Mouse (Mus musculus): ENCODE results near the gene Muc1.
"Not testable (repeated sequence)": the region's sequence is repeated elsewhere in the genome, so short reads cannot be mapped to it uniquely, and the experiment has no call there.

The Muc1 gene

DNA sequence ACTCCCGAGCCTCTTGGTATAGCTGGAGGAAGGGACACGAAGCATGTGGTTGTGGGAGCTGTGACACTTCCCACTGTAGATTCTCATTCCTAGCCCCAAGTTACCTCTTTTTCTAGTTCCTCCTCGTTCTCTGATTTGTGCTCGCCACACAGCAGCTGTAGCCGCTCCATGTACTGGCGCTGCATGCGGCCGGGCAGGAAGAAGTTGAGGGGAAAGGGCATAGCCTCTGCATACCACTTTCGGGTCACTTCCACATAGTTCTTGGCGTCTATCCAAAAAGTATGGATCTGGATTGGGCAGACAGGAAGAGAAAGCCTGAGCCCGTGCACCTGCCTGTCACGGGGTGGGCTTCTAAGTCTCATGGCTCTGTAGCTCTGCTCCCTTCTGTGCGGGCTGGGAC, 18.7 kb upstream of the Muc1 start:
- DNase-seq, result no peak

GRCm38 (mm10) chr3:89210731-89211130, 18.1 kb upstream of the Muc1 start:
- DNase-seq, result no peak

DNA sequence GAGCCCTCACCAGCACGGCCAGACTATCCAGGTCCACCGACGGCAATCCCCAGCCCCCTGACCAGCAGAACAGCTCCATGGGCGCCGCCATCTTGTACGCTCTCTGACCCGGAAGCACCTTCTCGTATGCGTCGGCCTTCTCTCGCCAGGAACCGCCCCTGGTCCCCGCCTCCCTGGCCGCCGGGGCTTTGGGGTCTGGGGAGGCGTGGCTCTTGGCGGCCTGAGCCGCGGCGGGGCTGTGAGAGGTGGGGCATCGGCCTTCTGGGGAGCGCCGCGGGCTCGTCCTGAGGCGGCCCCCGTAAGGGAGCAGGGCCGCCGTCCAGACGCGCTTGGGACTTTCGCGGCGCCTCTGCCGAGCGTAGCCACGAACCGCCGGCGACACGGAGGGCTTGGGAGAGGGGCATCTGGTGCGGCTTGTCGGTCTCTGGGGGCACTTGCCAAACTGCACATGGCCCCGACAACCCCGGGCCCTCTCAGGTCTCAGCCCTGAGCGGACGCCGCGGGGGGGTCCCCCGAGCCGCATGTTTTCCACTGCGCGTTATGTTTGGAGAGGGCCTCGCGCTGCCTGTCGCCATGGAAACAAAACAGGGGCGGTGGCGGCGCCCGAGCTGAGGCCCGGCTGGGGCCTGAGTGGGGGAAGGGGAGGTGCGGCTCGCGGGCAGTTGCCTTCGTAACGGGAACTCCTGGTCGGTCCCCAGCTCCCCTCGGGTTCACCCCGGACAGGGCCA, 14.9 kb upstream of the Muc1 start:
- peak; percentile 86 for DNase-seq

DNA sequence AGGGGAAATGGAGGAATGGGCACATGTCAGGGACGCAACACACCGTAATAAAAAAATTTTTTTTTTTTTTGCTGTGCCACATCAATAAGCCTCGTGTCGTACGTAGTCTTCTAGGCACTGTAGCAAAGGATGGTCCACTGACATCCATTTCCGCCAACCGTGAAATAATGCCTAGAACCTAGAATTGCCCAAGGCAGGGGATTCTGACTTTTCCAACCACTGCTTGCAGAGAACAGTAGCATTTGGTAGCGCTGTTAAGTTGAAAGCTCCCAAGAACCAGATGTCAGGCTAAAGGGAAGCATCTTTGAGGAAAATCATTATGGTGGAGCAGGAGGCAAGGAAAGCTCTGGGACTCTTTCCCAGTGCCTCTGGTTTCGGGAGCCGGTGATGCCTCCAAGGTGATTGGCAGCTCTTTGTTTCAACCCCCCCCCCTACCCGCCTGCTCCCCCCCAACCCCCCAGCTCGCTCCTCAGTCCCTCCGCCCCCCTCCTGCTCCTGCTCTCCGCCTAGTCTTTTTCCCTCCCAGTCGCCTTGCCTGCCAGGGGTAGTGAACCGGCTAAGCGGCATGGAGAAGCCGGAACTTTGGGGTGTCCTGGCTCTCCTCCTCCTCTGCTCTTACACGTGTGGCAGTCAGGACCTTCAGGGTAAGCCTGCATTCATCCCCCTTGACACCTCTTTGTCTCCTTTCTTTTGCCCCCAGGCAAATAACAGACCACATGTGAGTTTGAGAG, 14.0 kb upstream of the Muc1 start, which contains the start of gene Thbs3:
Gene Thbs3, plus strand, starts transcription at position 500 of the 731 bp plus-strand sequence.
- no peak for DNase-seq

- peak; percentile 86 for DNase-seq
These were observed 13.0 kb upstream of the Muc1 start for GRCm38 (mm10) chr3:89215853-89216252.

GRCm38 (mm10) chr3:89216407-89216806, 12.4 kb upstream of the Muc1 start:
- DNase-seq, result not testable (repeated sequence)

DNA sequence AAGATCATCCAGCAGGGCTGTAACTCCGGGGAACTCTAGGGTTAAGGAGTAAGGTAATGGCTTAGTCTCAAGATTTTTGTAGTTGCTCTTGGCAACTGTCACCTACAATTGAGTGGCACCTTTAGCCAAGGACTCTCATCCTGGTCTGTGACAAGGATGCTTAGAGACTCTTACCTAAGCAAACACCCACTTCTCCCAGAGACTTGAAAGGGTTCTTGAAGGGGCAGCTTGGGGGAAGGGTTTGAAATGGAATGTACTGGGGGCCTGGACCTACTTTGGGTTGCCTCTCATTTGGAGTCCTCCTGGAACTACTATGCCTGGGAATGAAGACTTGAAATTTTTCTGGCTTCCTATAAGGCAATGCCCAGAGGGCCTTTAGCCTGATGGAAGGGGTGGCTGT, 10.6 kb upstream of the Muc1 start:
- no peak for DNase-seq

- DNase-seq, result no peak
These were observed 9.3 kb upstream of the Muc1 start for GRCm38 (mm10) chr3:89219546-89219945.

DNA sequence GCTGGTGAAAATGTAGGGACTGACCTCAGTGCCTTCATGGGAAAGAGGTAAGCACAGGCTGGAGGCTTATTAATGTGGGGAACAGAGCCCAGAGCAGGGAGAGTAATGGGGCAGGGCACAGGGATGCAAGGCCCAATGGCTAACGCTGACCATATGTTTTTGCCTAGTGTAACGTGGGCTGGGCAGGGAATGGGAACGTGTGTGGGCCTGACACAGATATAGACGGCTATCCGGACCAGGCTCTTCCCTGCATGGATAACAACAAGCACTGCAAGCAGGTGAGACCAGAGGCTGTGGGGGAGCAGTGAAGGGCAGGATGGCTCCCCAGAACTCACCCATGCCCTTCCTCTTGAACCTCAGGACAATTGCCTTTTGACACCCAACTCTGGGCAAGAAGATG, 7.7 kb upstream of the Muc1 start:
- DNase-seq, result no peak

- DNase-seq, result no peak
These were observed 4.1 kb upstream of the Muc1 start for GRCm38 (mm10) chr3:89224796-89225195.

- DNase-seq, result no peak
These were observed 3.5 kb upstream of the Muc1 start for GRCm38 (mm10) chr3:89225321-89225815.

GRCm38 (mm10) chr3:89225918-89226317, 2.9 kb upstream of the Muc1 start:
- no peak for DNase-seq

DNA sequence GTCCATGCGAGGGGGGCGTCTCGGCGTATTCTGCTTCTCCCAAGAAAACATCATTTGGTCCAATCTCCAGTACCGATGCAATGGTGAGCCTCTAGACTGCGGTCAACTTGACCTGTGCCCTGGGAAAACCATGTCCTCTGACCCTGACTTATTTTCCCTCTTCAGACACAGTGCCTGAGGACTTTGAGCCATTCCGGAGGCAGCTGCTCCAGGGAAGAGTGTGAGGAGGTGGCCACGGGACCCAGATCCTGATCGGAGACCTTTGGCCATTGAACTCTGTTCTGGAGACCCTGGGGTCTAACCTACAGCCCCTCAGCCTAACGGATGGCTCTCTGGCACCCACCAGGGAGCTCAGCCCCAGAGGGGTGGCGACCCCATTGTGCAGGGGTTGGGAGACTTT, 2.5 kb upstream of the Muc1 start:
- DNase-seq, result no peak

DNA sequence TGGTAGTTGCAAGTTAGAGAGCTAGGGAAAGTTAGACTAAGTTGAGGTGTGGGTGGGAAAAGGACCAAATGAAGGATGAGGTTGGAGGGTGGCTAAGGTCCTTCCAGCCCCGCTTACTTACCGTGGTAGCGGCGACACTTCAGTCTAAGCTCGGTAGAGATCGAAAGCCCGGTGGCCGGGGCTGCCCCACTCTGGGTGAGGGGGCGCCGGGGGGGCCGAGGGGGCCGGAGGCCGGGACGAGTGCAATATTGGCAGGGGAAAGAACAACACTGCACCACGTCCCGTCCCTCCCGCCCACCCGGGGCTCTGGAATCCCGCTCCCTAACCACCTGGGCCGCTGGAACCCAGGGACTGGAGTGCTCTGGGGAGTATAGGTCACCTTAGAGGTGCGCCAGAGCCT, 2.0 kb upstream of the Muc1 start, which contains the start of gene Mtx1:
Gene Mtx1, minus strand, starts transcription at position 189 of the 400 bp plus-strand sequence.
- DNase-seq, result no peak

DNA sequence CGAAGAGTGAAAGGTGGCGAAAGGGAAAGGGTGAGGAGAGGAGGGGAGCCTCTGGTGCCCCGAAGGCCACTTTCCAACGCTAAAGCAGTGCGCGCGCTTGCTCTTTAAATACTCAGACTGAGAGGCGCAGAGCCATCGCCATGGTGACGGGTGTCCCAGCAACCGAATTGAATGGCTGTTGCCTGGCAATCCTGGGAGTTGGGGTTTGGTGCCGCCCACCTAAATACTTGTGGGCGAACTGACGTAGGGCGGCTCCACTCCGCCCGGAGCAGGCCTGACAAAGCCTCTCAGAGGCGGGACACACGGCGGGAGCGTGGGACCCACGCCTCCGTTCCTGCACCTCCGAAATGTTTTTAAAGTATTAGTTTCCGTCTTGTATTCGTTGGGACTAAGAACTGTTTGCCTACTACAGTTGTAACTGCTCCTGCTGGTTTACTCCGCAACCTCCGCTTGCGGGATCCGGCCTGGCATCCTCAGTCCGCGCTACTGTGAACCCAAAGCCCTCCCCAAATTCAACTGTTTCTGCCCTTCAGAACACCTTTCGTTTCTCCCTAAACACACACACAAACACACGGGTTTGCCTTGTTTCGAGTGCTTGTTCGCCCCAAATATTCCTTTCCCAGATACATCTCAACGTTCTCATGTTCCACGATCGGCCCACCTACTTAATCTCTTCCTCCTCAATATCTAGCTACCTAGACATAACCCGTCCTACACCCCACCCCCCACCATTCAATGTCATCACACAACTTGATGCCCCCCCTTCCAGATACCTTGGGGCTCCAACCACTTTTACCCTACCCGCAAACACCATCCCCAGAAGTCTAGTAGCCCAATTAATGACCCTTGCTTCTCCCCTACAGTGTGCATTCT, 1.3 kb upstream of the Muc1 start:
- peak; percentile 44 for DNase-seq

DNA sequence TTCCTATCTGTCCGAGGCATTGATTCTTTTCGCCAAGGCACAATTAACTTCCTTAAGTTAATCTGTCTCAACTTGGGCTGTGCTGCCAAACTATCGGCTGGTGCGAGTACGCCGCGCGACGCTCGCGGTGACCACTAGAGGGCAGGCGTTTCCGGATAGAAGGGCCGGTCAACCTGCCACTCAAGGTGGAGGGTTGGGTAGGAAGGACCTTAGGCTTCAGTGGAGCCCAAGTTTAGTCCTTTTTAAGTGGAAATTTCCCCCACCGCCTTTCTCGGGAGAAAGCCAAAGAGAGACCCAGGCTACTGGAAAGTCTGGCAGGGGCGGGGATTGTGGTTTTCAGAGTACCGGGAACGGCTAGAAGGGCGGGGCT, 692 bp upstream of the Muc1 start:
- peak; percentile 88 for DNase-seq

- no peak for DNase-seq
These were observed 419 bp downstream of the Muc1 start for GRCm38 (mm10) chr3:89229276-89229675.

GRCm38 (mm10) chr3:89230561-89230960, 1.7 kb downstream of the Muc1 start:
- DNase-seq, result no peak

- no peak for DNase-seq
These were observed 2.5 kb downstream of the Muc1 start for GRCm38 (mm10) chr3:89231345-89231744.

GRCm38 (mm10) chr3:89231772-89232275, 3.0 kb downstream of the Muc1 start:
- DNase-seq, result no peak

GRCm38 (mm10) chr3:89232614-89233013, 3.8 kb downstream of the Muc1 start:
- DNase-seq, result no peak

DNA sequence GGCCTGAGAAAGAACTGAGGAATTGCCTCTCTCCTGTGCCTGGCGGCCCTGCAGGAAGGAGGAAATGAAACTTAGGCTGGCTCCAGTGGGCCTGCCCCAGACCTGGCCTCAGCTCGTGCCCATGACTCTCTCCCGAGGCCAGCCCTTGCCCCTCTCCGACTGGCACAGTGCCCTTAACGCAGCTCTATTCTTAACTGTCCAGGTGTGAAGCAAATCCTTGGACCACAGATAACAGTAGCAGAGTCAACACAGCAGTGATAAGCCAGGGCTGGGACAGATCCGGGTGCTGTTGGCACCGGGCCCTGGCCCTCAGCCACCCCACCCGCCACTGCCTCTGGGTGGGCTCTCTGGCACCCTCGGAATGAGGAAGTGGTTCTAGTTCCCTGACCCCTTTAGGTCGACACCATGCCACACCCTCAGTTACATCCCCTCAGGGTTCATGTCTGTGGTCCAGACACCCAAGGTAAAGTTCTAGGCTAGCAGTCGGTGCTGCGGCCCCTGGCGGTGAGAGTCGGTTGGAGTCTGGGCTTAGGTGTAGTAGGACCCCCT, 4.8 kb downstream of the Muc1 start:
- DNase-seq, result no peak

DNA sequence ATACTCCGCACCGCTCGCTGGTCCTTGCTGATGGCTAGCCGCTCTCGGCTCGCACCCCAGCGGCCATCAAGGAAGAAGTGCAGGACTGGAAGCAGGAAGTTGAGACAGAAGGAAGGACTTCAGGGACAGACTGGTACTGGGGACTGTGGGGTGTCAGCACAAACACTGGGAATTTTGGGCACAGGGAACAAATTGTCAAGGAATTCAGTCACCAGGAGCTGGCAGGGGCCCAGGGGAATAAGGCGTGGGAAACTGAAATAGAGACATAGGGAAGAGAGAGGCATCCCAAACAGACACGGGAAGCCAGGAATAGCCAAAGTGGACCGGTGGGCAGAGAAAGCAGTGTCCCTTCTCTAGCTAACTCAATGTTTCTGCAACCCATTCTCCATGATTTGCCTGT, 7.7 kb downstream of the Muc1 start:
- DNase-seq, result no peak

All from thymus, postnatal 25 days (tissue).